8 mouse cellular contexts compared by ENCODE assay signal in genomic region chr1:180794170-180794569, GRCm38 (mm10). TPM values are rescaled to one million over a fixed set of nuclear protein-coding genes. Genes with fewer than 3 reads are reported as not detected.
DNase-seq lines count a peak whose midpoint lies in the region; ATAC-seq and TF ChIP-seq lines count a peak whose summit lies in the region.

No protein-coding gene starts in this region.

- peak; percentile 78 for DNase-seq in lung, embryonic 14.5 days
- no peak for DNase-seq in lung, adult 2 months
- peak; percentile 80 for DNase-seq in cerebellum, adult 9-10 months
- peak; percentile 51 for DNase-seq in forebrain, postnatal 0 days
- peak; percentile 73 for DNase-seq in neural tube, embryonic 11.5 days (ENCODE audit: low spot score)
- DNase-seq in left cerebral cortex, adult 8-10 months (ENCODE audit: low spot score in 2 of 2): no peak
- no peak for DNase-seq in adipocyte (ENCODE audit: low spot score)

- TF ChIP-seq CTCF in lung, embryonic 14.5 days (IDR thresholded peaks at IDR 0.05; ENCODE audit: low read depth): no peak
- TF ChIP-seq CTCF in lung, adult 2 months (IDR thresholded peaks at IDR 0.05; ENCODE audit: insufficient read depth, low read length): no peak
- no peak for TF ChIP-seq CTCF in forebrain, postnatal 0 days (IDR thresholded peaks at IDR 0.05; ENCODE audit: low read depth)

- H3K4me1 ChIP-seq in lung, embryonic 14.5 days (ENCODE audit: insufficient read depth): 0 out of 2 replicates have a peak, but pooled peaks cover 7% of the 10 kb centered on the region
- no peaks in the 10 kb centered on the region for H3K4me1 ChIP-seq in lung, adult 2 months (ENCODE audit: control insufficient read depth, insufficient read depth, low read length)
- H3K4me1 ChIP-seq in forebrain, postnatal 0 days (ENCODE audit: insufficient read depth): no peaks in the 10 kb centered on the region
- H3K4me1 ChIP-seq in limb, embryonic 12.5 days (replicated peaks): peaks cover 12% of the 10 kb centered on the region
- H3K4me1 ChIP-seq in neural tube, embryonic 11.5 days (ENCODE audit: control insufficient read depth, insufficient read depth, low read length): peaks cover 5% of the 10 kb centered on the region; the same call in 1 of the 2 replicates

- peak overlapping the region; percentile 40 for H3K4me3 ChIP-seq in lung, embryonic 14.5 days (ENCODE audit: low read depth, low read length)
- H3K4me3 ChIP-seq in lung, adult 2 months (replicated peaks; ENCODE audit: extremely low read depth, low read depth, low read length): no peak overlapping the region
- H3K4me3 ChIP-seq in forebrain, postnatal 0 days (ENCODE audit: low read depth, low read length): peak overlapping the region; percentile 36
- peak overlapping the region; percentile 41 for H3K4me3 ChIP-seq in limb, embryonic 12.5 days (replicated peaks)
- H3K4me3 ChIP-seq in neural tube, embryonic 11.5 days (ENCODE audit: low read depth, low read length): peak overlapping the region; percentile 34

- H3K4me2 ChIP-seq in lung, embryonic 14.5 days: peak overlapping the region; percentile 83
- H3K4me2 ChIP-seq in forebrain, postnatal 0 days (ENCODE audit: low read depth): peak overlapping the region; percentile 64
- H3K4me2 ChIP-seq in limb, embryonic 12.5 days: peak overlapping the region; percentile 82
- H3K4me2 ChIP-seq in neural tube, embryonic 11.5 days (ENCODE audit: low read depth): peak overlapping the region; percentile 77

- H3K27ac ChIP-seq in lung, embryonic 14.5 days (ENCODE audit: low read depth): no peak overlapping the region
- H3K27ac ChIP-seq in forebrain, postnatal 0 days (ENCODE audit: low read depth, low read length): no peak overlapping the region
- no peak overlapping the region for H3K27ac ChIP-seq in limb, embryonic 12.5 days
- H3K27ac ChIP-seq in neural tube, embryonic 11.5 days (ENCODE audit: low read depth, low read length): no peak overlapping the region

- 1% methylated on average over 21 of the region's 21 CpGs for WGBS in lung, embryonic 14.5 days
- WGBS in lung, adult 2 months: 5% methylated on average over 21 of the region's 21 CpGs
- WGBS in forebrain, postnatal 0 days: 2% methylated on average over 21 of the region's 21 CpGs
- WGBS in limb, embryonic 12.5 days: under 1% methylated on average over 21 of the region's 21 CpGs
- WGBS in neural tube, embryonic 11.5 days: 1% methylated on average over 21 of the region's 21 CpGs

- no peak for TF ChIP-seq POLR2A in lung, adult 2 months (IDR thresholded peaks at IDR 0.05; ENCODE audit: borderline replicate concordance, extremely low read depth, low read depth, low read length)

- H3K9ac ChIP-seq in lung, embryonic 14.5 days: peak overlapping the region; percentile 50
- H3K9ac ChIP-seq in forebrain, postnatal 0 days: peak overlapping the region; percentile 48
- H3K9ac ChIP-seq in limb, embryonic 12.5 days (replicated peaks): peak overlapping the region; percentile 54
- peak overlapping the region; percentile 53 for H3K9ac ChIP-seq in neural tube, embryonic 11.5 days (ENCODE audit: low read length)

- no peaks in the 10 kb centered on the region for H3K27me3 ChIP-seq in lung, embryonic 14.5 days (ENCODE audit: insufficient read depth, low read length)
- no peaks in the 10 kb centered on the region for H3K27me3 ChIP-seq in forebrain, postnatal 0 days (ENCODE audit: insufficient read depth, low read length)
- H3K27me3 ChIP-seq in limb, embryonic 12.5 days: no peaks in the 10 kb centered on the region
- no peaks in the 10 kb centered on the region for H3K27me3 ChIP-seq in neural tube, embryonic 11.5 days (ENCODE audit: control insufficient read depth, insufficient read depth, low read length)

- peak; percentile 93 for ATAC-seq in lung, embryonic 14.5 days (ENCODE audit: insufficient read depth)
- ATAC-seq in forebrain, postnatal 0 days: peak; percentile 94
- ATAC-seq in limb, embryonic 12.5 days (ENCODE audit: insufficient number of reproducible peaks, insufficient read depth, low FRiP score, low TSS enrichment, low read depth): peak; percentile 77
- ATAC-seq in neural tube, embryonic 11.5 days (ENCODE audit: insufficient read depth, low FRiP score, low TSS enrichment): peak; percentile 60

- no peaks in the 10 kb centered on the region for H3K36me3 ChIP-seq in lung, embryonic 14.5 days (ENCODE audit: insufficient read depth)
- H3K36me3 ChIP-seq in forebrain, postnatal 0 days (ENCODE audit: insufficient read depth): no peaks in the 10 kb centered on the region
- H3K36me3 ChIP-seq in limb, embryonic 12.5 days: no peaks in the 10 kb centered on the region
- no peaks in the 10 kb centered on the region for H3K36me3 ChIP-seq in neural tube, embryonic 11.5 days (ENCODE audit: control insufficient read depth, insufficient read depth, low read length)

- no peaks in the 10 kb centered on the region for H3K9me3 ChIP-seq in lung, embryonic 14.5 days (ENCODE audit: low read depth, low read length)
- H3K9me3 ChIP-seq in forebrain, postnatal 0 days (ENCODE audit: low read length): no peaks in the 10 kb centered on the region
- no peaks in the 10 kb centered on the region for H3K9me3 ChIP-seq in limb, embryonic 12.5 days
- no peaks in the 10 kb centered on the region for H3K9me3 ChIP-seq in neural tube, embryonic 11.5 days (ENCODE audit: control insufficient read depth, low read length)

RNA-seq across cellular contexts. Expression of gene H3f3a, which starts 19.6 kb away (rescaled TPM):
- 2,358 and 2,465 TPM in 2 replicates for polyA plus RNA-seq in lung, embryonic 14.5 days (2014; fragmentation: Nextera tagmentation; extraction: Ambion mirVana)
- 282 and 339 TPM in 2 replicates for polyA plus RNA-seq in lung, adult 2 months (2012; rRNA removed)
- total RNA-seq in forebrain, postnatal 0 days (2014; rRNA removed): 3,418 and 3,587 TPM in 2 replicates
- polyA plus RNA-seq in forebrain, postnatal 0 days (2015; fragmentation: Nextera tagmentation; extraction: Ambion mirVana): 2,464 and 2,886 TPM in 2 replicates
- polyA plus RNA-seq in limb, embryonic 12.5 days (2016; fragmentation: Nextera tagmentation; extraction: Ambion mirVana): 3,393 and 3,612 TPM in 2 replicates
- 3,301 and 3,463 TPM in 2 replicates for polyA plus RNA-seq in neural tube, embryonic 11.5 days (2014; fragmentation: Nextera tagmentation; extraction: Ambion mirVana)
- total RNA-seq in left cerebral cortex, adult 8-10 months (2022): 100 to 1,000 TPM; 259 to 296 (median 268) TPM

RNA-seq across cellular contexts. Expression of gene Sde2, which starts 56.8 kb away (rescaled TPM):
- polyA plus RNA-seq in lung, embryonic 14.5 days (2014; fragmentation: Nextera tagmentation; extraction: Ambion mirVana): 35.2 and 35.9 TPM in 2 replicates
- 8.7 and 11.1 TPM in 2 replicates for polyA plus RNA-seq in lung, adult 2 months (2012; rRNA removed)
- 16.3 and 19.6 TPM in 2 replicates for total RNA-seq in forebrain, postnatal 0 days (2014; rRNA removed)
- polyA plus RNA-seq in forebrain, postnatal 0 days (2015; fragmentation: Nextera tagmentation; extraction: Ambion mirVana): 17.8 and 24.8 TPM in 2 replicates
- 47.0 and 47.6 TPM in 2 replicates for polyA plus RNA-seq in limb, embryonic 12.5 days (2016; fragmentation: Nextera tagmentation; extraction: Ambion mirVana)
- polyA plus RNA-seq in neural tube, embryonic 11.5 days (2014; fragmentation: Nextera tagmentation; extraction: Ambion mirVana): 34.7 and 37.8 TPM in 2 replicates
- 10 to 100 TPM; 18.7 to 23.4 (median 21.9) TPM for total RNA-seq in left cerebral cortex, adult 8-10 months (2022)

Comparison
In these comparisons a context has a peak if more than half of its experiments do, and no peak if none do; other contexts are left out.
1. DNase-seq: peak in lung, embryonic 14.5 days (single experiment), cerebellum, adult 9-10 months (single experiment), forebrain, postnatal 0 days (single experiment) and neural tube, embryonic 11.5 days (single experiment); none in lung, adult 2 months (single experiment), left cerebral cortex, adult 8-10 months (0 of 2) and adipocyte (single experiment).
2. Peak in every context shown above with its lines, with median percentiles within 50 percentile points of each other: ATAC-seq, H3K4me2 ChIP-seq and H3K9ac ChIP-seq.